Mouse (Mus musculus): ENCODE data around the gene Olfr312.
A peak's percentile ranks its signal among the peaks of the same experiment; 100 is the strongest.

Olfr312 gene

GRCm38 (mm10) chr11:58860744-58861143 is 31.7 kb downstream of the Olfr312 start:
- DNase-seq (ENCODE audit: low read depth, low spot score): no peak

- peak; percentile 80 for DNase-seq (ENCODE audit: low read depth, low spot score)
Measured at GRCm38 (mm10) chr11:58867039-58867953, 38.3 kb downstream of the Olfr312 start, which contains the start of gene 2810021J22Rik. 2810021J22Rik (plus strand) TSS chr11:58867216.

DNA sequence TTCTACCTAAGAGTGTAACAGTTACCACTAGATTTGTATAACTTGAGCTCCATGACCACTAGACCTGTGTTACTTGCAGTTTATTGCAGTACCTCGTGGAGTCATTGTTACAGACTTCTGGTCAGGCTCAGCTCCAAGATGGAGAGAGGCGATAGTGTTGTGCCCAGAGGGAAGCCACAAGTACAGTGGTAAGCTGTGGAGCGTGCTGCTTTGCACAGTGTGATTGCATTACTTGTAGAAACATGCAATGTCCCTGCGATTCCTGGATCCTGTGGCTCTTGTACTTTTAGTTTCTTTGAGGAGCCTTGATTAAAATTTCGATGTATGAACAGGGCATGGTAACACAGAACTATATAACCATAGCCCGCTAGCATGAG is 38.9 kb downstream of the Olfr312 start:
- no peak for DNase-seq (ENCODE audit: low read depth, low spot score)

- no peak for DNase-seq (ENCODE audit: low read depth, low spot score)
Measured at GRCm38 (mm10) chr11:58870961-58871360, 41.9 kb downstream of the Olfr312 start.

DNA sequence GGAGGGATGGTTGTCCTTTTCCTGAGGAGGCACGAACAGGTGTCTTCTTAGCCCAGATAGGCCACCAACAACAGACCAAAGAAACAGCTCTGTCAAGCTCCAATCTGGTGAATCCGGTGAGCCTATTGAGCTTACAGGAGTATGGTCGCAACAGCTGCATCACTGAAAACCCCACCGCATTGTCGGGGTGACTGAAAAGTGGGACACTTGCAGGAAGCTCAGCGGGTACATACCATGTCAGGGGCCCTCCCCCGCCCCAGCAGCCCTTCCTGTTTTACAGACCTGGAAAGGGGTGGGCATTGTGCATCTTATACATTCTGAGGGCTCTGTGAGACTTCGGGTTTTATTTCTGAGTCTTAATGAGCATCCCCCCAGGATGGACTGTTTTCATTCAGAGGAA is 54.7 kb downstream of the Olfr312 start:
- DNase-seq (ENCODE audit: low read depth, low spot score): no peak

Data from WW6 (cell line).